Mouse (Mus musculus) CH12.LX (cell line): ENCODE results near the gene Gm20695. TPM values are rescaled to one million over a fixed set of nuclear protein-coding genes. Genes with fewer than 3 reads are reported as not detected.

Source experiments
- DNase-seq: peaks from one replicate; pipeline ENCODE4 v3.0.0-alpha.2; 2013; ENCODE audit errors: extremely low read depth
- H3K27ac ChIP-seq: 2 replicates; pipeline ENCODE4 v1.5.1; 2012; ENCODE audit warnings: low read depth, mild to moderate bottlenecking, control low read depth, moderate library complexity; ENCODE audit not compliant: insufficient read depth
- H3K27me3 ChIP-seq: replicated peaks from 2 replicates; pipeline ENCODE3; 2012; ENCODE audit warnings: inconsistent platforms
- H3K36me3 ChIP-seq, 2 experiments: replicated peaks in 1 of 2; 2 replicates each; pipeline versions ENCODE3 to v1.6.1; 2012; ENCODE audit warnings: inconsistent platforms in 1 of 2, low read length in 1 of 2, mild to moderate bottlenecking in 1 of 2, mixed read lengths in 1 of 2, moderate library complexity in 1 of 2; ENCODE audit not compliant: control insufficient read depth in 1 of 2, insufficient read depth in 1 of 2
- H3K4me1 ChIP-seq, 2 experiments: 2 replicates each; pipeline ENCODE4 v1.6.1; 2012; ENCODE audit warnings: inconsistent platforms in 1 of 2, moderate library complexity in 1 of 2; ENCODE audit not compliant: insufficient read depth in 2 of 2, control insufficient read depth in 1 of 2
- H3K4me2 ChIP-seq: 2 replicates; pipeline ENCODE4 v1.6.1; 2012; ENCODE audit warnings: low read depth, mild to moderate bottlenecking, control low read depth; ENCODE audit not compliant: poor library complexity, insufficient read depth, severe bottlenecking
- H3K4me3 ChIP-seq, 3 experiments: fragments of 150-350 bp in 1 of 3; sonication (generic) in 1 of 3; replicated peaks in 1 of 3; 2 replicates each; pipeline versions ENCODE3 to v1.5.1; 2011 to 2012; ENCODE audit warnings: low read depth in 2 of 3, low read length in 2 of 3, mild to moderate bottlenecking in 2 of 3, moderate library complexity in 2 of 3, control low read depth in 1 of 3, improper control_type of control experiment in 1 of 3, inconsistent platforms in 1 of 3, mixed read lengths in 1 of 3; ENCODE audit not compliant: poor library complexity in 1 of 3
- H3K79me2 ChIP-seq: replicated peaks from 2 replicates; pipeline ENCODE4 v1.6.1; 2012; ENCODE audit warnings: mild to moderate bottlenecking, moderate library complexity; ENCODE audit not compliant: control insufficient read depth, poor library complexity, insufficient read depth, severe bottlenecking; ENCODE audit errors: extremely low read depth
- H3K9ac ChIP-seq: 2 replicates; pipeline ENCODE4 v1.6.1; 2012; ENCODE audit warnings: low read depth, mild to moderate bottlenecking, control low read depth, moderate library complexity; ENCODE audit not compliant: insufficient read depth
- H3K9me3 ChIP-seq: replicated peaks from 2 replicates; pipeline ENCODE3; 2012; ENCODE audit warnings: low read length, inconsistent platforms, mixed read lengths
- BHLHE40 ChIP-seq: IDR thresholded peaks from 2 replicates; pipeline ENCODE4 v1.6.1; 2011; ENCODE audit warnings: mild to moderate bottlenecking, low read depth, low read length, improper control_type of control experiment
- ELF1 ChIP-seq: IDR thresholded peaks from 2 replicates; pipeline ENCODE4 v1.6.1; 2014; ENCODE audit warnings: low read depth, mild to moderate bottlenecking, inconsistent platforms, low read length, improper control_type of control experiment
- ETS1 ChIP-seq: conservative IDR thresholded peaks from 2 replicates; pipeline ENCODE4 v1.6.1; 2012; ENCODE audit warnings: low read depth, mild to moderate bottlenecking, inconsistent platforms, low read length, improper control_type of control experiment, moderate library complexity
- HCFC1 ChIP-seq: IDR thresholded peaks from 2 replicates; pipeline ENCODE4 v1.6.1; 2012; ENCODE audit warnings: low read depth, mild to moderate bottlenecking, inconsistent platforms, low read length, improper control_type of control experiment
- IRF4 ChIP-seq: IDR thresholded peaks from 2 replicates; pipeline ENCODE4 v1.6.1; 2014; ENCODE audit warnings: low read depth, mild to moderate bottlenecking, inconsistent platforms, low read length, improper control_type of control experiment
- JUND ChIP-seq: conservative IDR thresholded peaks from 2 replicates; pipeline ENCODE4 v1.6.1; 2011; ENCODE audit warnings: low read depth, low read length, improper control_type of control experiment
- KAT2A ChIP-seq: IDR thresholded peaks from 2 replicates; pipeline ENCODE4 v1.6.1; 2012; ENCODE audit warnings: low read length, improper control_type of control experiment, inconsistent platforms; ENCODE audit not compliant: insufficient replicate concordance
- MAX ChIP-seq: IDR thresholded peaks from 2 replicates; pipeline ENCODE4 v1.6.1; 2011; ENCODE audit warnings: low read length, improper control_type of control experiment
- MAZ ChIP-seq: IDR thresholded peaks from 2 replicates; pipeline ENCODE4 v1.6.1; 2012; ENCODE audit warnings: low read depth, mild to moderate bottlenecking, inconsistent platforms, low read length, improper control_type of control experiment, moderate library complexity
- MXI1 ChIP-seq: IDR thresholded peaks from 2 replicates; pipeline ENCODE4 v1.6.1; 2011; ENCODE audit warnings: mild to moderate bottlenecking, low read depth, low read length, improper control_type of control experiment
- MYC ChIP-seq: IDR thresholded peaks from 2 replicates; pipeline ENCODE4 v1.6.1; 2011; ENCODE audit warnings: low read depth, mild to moderate bottlenecking, improper control_type of control experiment, low read length
- NELFE ChIP-seq: IDR thresholded peaks from 2 replicates; pipeline ENCODE4 v1.6.1; 2011; ENCODE audit warnings: low read depth, low read length, improper control_type of control experiment
- PAX5 ChIP-seq: IDR thresholded peaks from 2 replicates; pipeline ENCODE4 v1.6.1; 2012; ENCODE audit warnings: low read length, inconsistent platforms, mixed read lengths
- POLR2A ChIP-seq: IDR thresholded peaks from 2 replicates; pipeline ENCODE4 v1.6.1; 2011; ENCODE audit warnings: low read depth, mild to moderate bottlenecking, improper control_type of control experiment, low read length
- POLR2AphosphoS2 ChIP-seq: IDR thresholded peaks from 2 replicates; pipeline ENCODE4 v1.6.1; 2011; ENCODE audit warnings: low read depth, low read length, improper control_type of control experiment
- RCOR1 ChIP-seq: conservative IDR thresholded peaks from 2 replicates; pipeline ENCODE4 v1.6.1; 2012; ENCODE audit warnings: low read depth, mild to moderate bottlenecking, inconsistent platforms, low read length, improper control_type of control experiment
- SIN3A ChIP-seq: IDR thresholded peaks from 2 replicates; pipeline ENCODE4 v1.6.1; 2012; ENCODE audit warnings: low read length, improper control_type of control experiment, inconsistent platforms
- SMC3 ChIP-seq: IDR thresholded peaks from 2 replicates; pipeline ENCODE4 v1.6.1; 2011; ENCODE audit warnings: low read depth, low read length, improper control_type of control experiment
- TBP ChIP-seq: conservative IDR thresholded peaks from 2 replicates; pipeline ENCODE4 v1.6.1; 2011; ENCODE audit warnings: low read depth, low read length, improper control_type of control experiment
- TCF12 ChIP-seq: IDR thresholded peaks from 2 replicates; pipeline ENCODE4 v1.6.1; 2014; ENCODE audit warnings: low read depth, mild to moderate bottlenecking, inconsistent platforms, low read length, improper control_type of control experiment
- ZMIZ1 ChIP-seq: IDR thresholded peaks from 2 replicates; pipeline ENCODE4 v1.6.1; 2012; ENCODE audit warnings: low read depth, mild to moderate bottlenecking, inconsistent platforms, low read length, improper control_type of control experiment
- ZNF384 ChIP-seq: IDR thresholded peaks from 2 replicates; pipeline ENCODE4 v1.6.1; 2012; ENCODE audit warnings: low read depth, low read length, improper control_type of control experiment, inconsistent platforms
- dilution Hi-C: fragments of 300-500 bp; cut with MboI; formaldehyde crosslinking; loops from 2 replicates; pipeline ENCODE4 v1.14.3; 2020; ENCODE audit warnings: low sequenced_read_pairs; ENCODE audit not compliant: extremely low pct_unique_long_range_greater_than_20kb, extremely low pct_ligation_motif_present
- in situ Hi-C: fragments of 300-500 bp; cut with MboI; formaldehyde crosslinking; loops from 3 replicates; pipeline ENCODE4 v1.14.3; 2019; ENCODE audit warnings: low sequenced_read_pairs, low pct_ligation_motif_present, low pct_unique_long_range_greater_than_20kb, mixed read lengths
- polyA plus RNA-seq: library from polyadenylated mRNA; unstranded; fragments of >175 nt; gene quantifications from 2 replicates; pipeline ENCODE4 v1.2.1, GENCODE M21; 2012; ENCODE audit warnings: low read depth; ENCODE audit not compliant: insufficient read length
- total RNA-seq, 2 experiments: library from RNA; depleted of rRNA; stranded (reverse); fragments of 300-350 nt in 1 of 2; fragments of >200 nt in 1 of 2; gene quantifications; 2 replicates each; pipeline ENCODE4 v1.2.3; 2012 to 2014

The Gm20695 gene
- total and polyA plus RNA-seq, 3 experiments, result 0.89 to 1.2 TPM; not detected in 1

DNA sequence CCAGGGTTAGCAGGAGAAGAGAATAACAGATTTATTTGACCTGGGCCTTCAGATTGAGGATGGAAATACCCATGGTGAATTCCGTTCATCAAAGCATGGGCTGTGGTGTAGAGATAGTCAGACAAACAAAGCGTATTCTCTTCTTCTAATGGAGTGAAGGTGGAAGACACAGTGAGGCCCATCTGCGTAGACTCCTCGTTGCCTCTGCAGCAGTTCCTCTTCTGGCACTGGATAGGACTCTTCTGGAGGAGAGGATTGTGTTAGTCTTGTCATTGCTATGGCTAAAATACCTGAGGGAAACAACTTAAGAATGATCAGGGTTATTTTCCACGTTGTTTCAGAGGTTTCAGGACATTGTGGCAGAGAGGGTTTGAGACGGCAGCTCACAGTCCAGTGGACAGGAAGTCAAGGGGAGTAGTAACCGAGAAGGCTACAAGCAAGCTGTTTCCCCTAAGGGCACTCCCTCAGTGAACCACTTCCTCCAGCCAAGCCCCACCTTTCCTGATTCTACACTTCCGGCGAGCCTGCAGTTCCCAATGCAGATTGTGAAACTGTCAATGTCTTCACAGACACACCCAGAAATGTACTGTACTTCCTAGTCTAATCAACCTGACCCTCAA, 10.8 kb downstream of the Gm20695 start:
- dilution Hi-C loops (no loop called here), in situ Hi-C loops (no loop called here)
- peak overlapping the region; percentile 98 for H3K9ac ChIP-seq
- H3K4me1 ChIP-seq, result peaks cover 9 to 27% of the 10 kb centered on the region in 2 experiments
- H3K4me2 ChIP-seq, result peak overlapping the region; percentile 98
- H3K27me3 ChIP-seq, result no peaks in the 10 kb centered on the region
- no peaks in the 10 kb centered on the region for H3K9me3 ChIP-seq
- H3K79me2 ChIP-seq, result peaks cover 23% of the 10 kb centered on the region
- H3K36me3 ChIP-seq, result peaks cover 42 to 77% of the 10 kb centered on the region in 2 experiments
- peak overlapping the region; percentile 88 for H3K27ac ChIP-seq
- H3K4me3 ChIP-seq, result peak overlapping the region; percentile 57 to 84 (median 59)
- TF ChIP-seq ZNF384 (no peak), MXI1 (peak; percentile 89), BHLHE40 (no peak), MAX (peak; percentile 71), SIN3A (peak; percentile 91), MYC (peak; percentile 72; the same call in 1 of the 2 replicates), HCFC1 (peak; percentile 87), ZMIZ1 (peak; percentile 90), KAT2A (peak; percentile 54; the same call in 1 of the 2 replicates), IRF4 (peak; percentile 78), POLR2A (peak; percentile 99), POLR2AphosphoS2 (peak; percentile 89; the same call in 1 of the 2 replicates), JUND (no peak), MAZ (0 out of 2 replicates have a peak, but pooled peaks have one; percentile 51), TBP (peak; percentile 98), TCF12 (peak; percentile 87), RCOR1 (no peak), ELF1 (peak; percentile 93), ETS1 (0 out of 2 replicates have a peak, but pooled peaks have one; percentile 37), NELFE (peak; percentile 97)
- peak; percentile 93 for DNase-seq

DNA sequence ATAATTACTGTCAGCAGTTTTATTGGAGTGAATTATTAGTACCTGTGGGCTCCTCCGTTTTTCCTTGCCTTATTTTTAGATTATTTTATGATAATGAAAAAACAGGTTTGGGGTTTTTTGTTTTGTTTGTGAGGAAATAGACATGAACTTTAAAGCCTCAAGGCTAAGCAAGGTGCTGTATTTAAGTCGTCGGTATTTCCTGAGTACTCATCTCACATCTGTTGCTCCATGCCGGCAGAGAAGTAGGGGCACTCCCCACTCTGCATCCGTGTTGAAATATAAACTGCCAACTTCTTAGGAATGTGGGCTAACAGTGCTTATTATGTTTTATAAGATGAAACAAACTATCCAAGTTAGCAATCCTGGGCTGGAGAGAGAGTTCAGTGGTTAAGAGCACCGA, 11.6 kb downstream of the Gm20695 start:
- DNase-seq, result no peak
- peaks cover 9 to 27% of the 10 kb centered on the region in 2 experiments for H3K4me1 ChIP-seq
- dilution Hi-C loops, result no loop called here
- H3K27ac ChIP-seq, result no peak overlapping the region
- in situ Hi-C loops, result no loop called here
- H3K36me3 ChIP-seq, result peaks cover 50 to 80% of the 10 kb centered on the region in 2 experiments
- H3K9ac ChIP-seq, result peak overlapping the region; percentile 83
- H3K4me2 ChIP-seq, result peak overlapping the region; percentile 75; the same call in 1 of the 2 replicates
- H3K79me2 ChIP-seq, result peaks cover 23% of the 10 kb centered on the region
- no peaks in the 10 kb centered on the region for H3K27me3 ChIP-seq
- peak overlapping the region in 2 of 3 experiments; percentile 57 to 59 for H3K4me3 ChIP-seq
- H3K9me3 ChIP-seq, result no peaks in the 10 kb centered on the region
- no peak for TF ChIP-seq SMC3
- no peak for TF ChIP-seq JUND
- TF ChIP-seq ZNF384, result no peak
- TF ChIP-seq PAX5, result no peak
